Mouse (Mus musculus) limb, embryonic 15.5 days (tissue): ENCODE results near the gene Clcnka. TPM values are rescaled to one million over a fixed set of nuclear protein-coding genes. Genes with fewer than 3 reads are reported as not detected.

Source experiments
- ATAC-seq: fragments of 200-750 bp; cut with Nextera tagmentation; 2 replicates; pipeline ENCODE4 v1.8.0; 2017; ENCODE audit warnings: low read depth, moderate TSS enrichment; ENCODE audit not compliant: insufficient number of reproducible peaks, low FRiP score, low TSS enrichment
- H3K27ac ChIP-seq: fragments of 300-500 bp; sonication (generic); 2 replicates; pipeline ENCODE4 v1.5.1; 2015; ENCODE audit warnings: moderate library complexity, mild to moderate bottlenecking, inconsistent platforms
- H3K27me3 ChIP-seq: fragments of 300-500 bp; sonication (generic); 2 replicates; pipeline ENCODE4 v1.6.1; 2015; ENCODE audit warnings: inconsistent platforms
- H3K36me3 ChIP-seq: fragments of 300-500 bp; sonication (generic); 2 replicates; pipeline ENCODE4 v1.6.1; 2015; ENCODE audit warnings: inconsistent platforms
- H3K4me1 ChIP-seq: fragments of 300-500 bp; sonication (generic); 2 replicates; pipeline ENCODE4 v1.6.1; 2015; ENCODE audit warnings: inconsistent platforms
- H3K4me2 ChIP-seq: fragments of 300-500 bp; sonication (generic); 2 replicates; pipeline ENCODE4 v1.6.1; 2015; ENCODE audit warnings: mild to moderate bottlenecking, inconsistent platforms
- H3K4me3 ChIP-seq: fragments of 300-500 bp; sonication (generic); 2 replicates; pipeline ENCODE4 v1.5.1; 2015; ENCODE audit warnings: mild to moderate bottlenecking, inconsistent platforms
- H3K9ac ChIP-seq: fragments of 300-500 bp; sonication (generic); 2 replicates; pipeline ENCODE4 v1.6.1; 2015; ENCODE audit warnings: inconsistent platforms
- H3K9me3 ChIP-seq: fragments of 300-500 bp; sonication (generic); 2 replicates; pipeline ENCODE4 v1.6.1; 2016; ENCODE audit warnings: inconsistent platforms
- WGBS: fragments of 180-500 bp; shearing (Covaris S2); methylation state at CpG from one replicate; pipeline ENCODE4 v1.1.7; 2015; 5-methylcytosine and 5-hydroxymethylcytosine counted together
- polyA plus RNA-seq: library from polyadenylated mRNA; unstranded; fragments of >200 nt; fragmentation: Nextera tagmentation; extraction: Ambion mirVana; gene quantifications from 2 replicates; pipeline ENCODE4 v1.2.1, GENCODE M21; 2015

The Clcnka gene
- 0.33 and 1.2 TPM in 2 replicates for polyA plus RNA-seq

DNA sequence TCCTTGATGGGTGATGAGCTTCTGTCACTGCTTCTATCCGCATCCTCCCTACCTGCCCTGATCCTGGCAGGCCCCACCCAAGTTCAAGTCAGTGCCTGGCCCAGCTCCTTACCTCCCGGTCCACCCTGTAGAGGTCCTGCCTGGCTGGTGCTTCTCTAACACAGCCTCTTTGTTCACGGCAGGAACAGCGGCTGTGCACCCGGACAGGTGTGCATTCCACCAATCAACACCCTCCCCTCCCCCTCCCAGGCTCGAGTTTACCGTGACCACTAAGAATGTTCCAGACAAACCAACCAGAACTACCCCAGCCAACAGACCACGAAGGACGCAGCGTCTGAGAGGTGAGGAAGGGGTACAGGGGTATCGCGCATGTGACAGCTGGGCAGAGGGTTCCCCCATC is at the start of gene Clcnka:
Clcnka (minus strand) TSS at position 180 of the 400 bp plus-strand sequence.
- WGBS = 45% methylated on average over 12 of the region's 12 CpGs
- H3K4me2 ChIP-seq = no peak within 1 kb of the TSS
- ATAC-seq = no peak
- H3K4me3 ChIP-seq = no peak within 1 kb of the TSS
- no peaks in the 10 kb centered on the region for H3K36me3 ChIP-seq
- no peaks in the 10 kb centered on the region for H3K27me3 ChIP-seq
- peaks cover 16% of the 10 kb centered on the region; the same call in 1 of the 2 replicates for H3K4me1 ChIP-seq
- 0 out of 2 replicates have a peak within 1 kb of the TSS, but pooled peaks have one; percentile 7 for H3K27ac ChIP-seq
- no peak within 1 kb of the TSS for H3K9ac ChIP-seq
- no peaks in the 10 kb centered on the region for H3K9me3 ChIP-seq

DNA sequence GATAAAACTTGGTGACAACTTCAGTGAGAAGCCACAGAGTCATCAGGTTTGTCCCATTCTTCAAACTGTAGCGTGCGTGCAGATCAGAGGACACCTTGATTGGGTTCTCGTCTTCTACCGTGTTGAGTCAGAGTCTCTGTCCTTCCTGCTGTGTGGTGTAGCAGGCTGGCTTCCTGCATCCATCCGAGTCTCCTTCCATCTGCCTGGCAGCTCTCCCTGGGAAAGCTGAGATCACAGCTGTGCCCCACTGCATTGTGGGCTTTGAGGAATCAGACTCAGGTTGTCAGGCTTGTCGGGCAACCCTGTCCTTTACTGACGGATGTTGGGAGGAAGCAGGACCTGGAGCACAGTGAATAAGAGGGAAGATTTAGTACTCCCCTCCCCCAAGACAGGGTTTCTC is 47.7 kb upstream of the Clcnka start:
- H3K27ac ChIP-seq = no peak overlapping the region
- 67% methylated on average over 7 of the region's 7 CpGs for WGBS
- no peaks in the 10 kb centered on the region for H3K9me3 ChIP-seq
- no peak overlapping the region for H3K4me2 ChIP-seq
- H3K9ac ChIP-seq = no peak overlapping the region
- no peaks in the 10 kb centered on the region for H3K27me3 ChIP-seq
- peaks cover 22% of the 10 kb centered on the region for H3K4me1 ChIP-seq
- peaks cover 41% of the 10 kb centered on the region for H3K36me3 ChIP-seq
- no peak overlapping the region for H3K4me3 ChIP-seq
- no peak for ATAC-seq

DNA sequence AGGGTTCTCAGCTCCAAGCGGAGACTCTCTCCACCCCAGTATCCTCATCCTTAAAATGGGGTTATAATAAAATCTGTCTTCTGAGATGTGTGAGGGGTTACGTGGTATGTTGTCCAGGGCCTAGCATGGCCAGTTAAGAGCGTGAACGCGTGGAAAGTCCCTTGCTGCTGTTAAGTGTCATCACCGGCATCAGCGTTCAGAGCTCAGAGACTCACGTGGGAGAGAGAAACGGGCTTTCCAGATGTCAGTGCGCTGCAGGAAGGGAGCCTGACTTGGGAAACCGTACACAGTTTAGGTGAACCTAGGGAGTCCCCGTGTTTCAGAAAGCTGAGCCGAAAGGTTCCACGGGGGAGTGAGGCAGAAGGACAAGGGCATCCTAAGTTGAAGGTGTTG is 46.8 kb upstream of the Clcnka start:
- Histone ChIP-seq H3K9me3 (no peaks in the 10 kb centered on the region), H3K27ac (0 out of 2 replicates have a peak overlapping the region, but pooled peaks have one; percentile 70), H3K27me3 (no peaks in the 10 kb centered on the region), H3K9ac (peak overlapping the region; percentile 91), H3K4me1 (peaks cover 22% of the 10 kb centered on the region), H3K4me3 (peak overlapping the region; percentile 99), H3K4me2 (peak overlapping the region; percentile 86), H3K36me3 (peaks cover 35% of the 10 kb centered on the region)
- WGBS = 9% methylated on average over 14 of the region's 14 CpGs
- ATAC-seq = no peak

DNA sequence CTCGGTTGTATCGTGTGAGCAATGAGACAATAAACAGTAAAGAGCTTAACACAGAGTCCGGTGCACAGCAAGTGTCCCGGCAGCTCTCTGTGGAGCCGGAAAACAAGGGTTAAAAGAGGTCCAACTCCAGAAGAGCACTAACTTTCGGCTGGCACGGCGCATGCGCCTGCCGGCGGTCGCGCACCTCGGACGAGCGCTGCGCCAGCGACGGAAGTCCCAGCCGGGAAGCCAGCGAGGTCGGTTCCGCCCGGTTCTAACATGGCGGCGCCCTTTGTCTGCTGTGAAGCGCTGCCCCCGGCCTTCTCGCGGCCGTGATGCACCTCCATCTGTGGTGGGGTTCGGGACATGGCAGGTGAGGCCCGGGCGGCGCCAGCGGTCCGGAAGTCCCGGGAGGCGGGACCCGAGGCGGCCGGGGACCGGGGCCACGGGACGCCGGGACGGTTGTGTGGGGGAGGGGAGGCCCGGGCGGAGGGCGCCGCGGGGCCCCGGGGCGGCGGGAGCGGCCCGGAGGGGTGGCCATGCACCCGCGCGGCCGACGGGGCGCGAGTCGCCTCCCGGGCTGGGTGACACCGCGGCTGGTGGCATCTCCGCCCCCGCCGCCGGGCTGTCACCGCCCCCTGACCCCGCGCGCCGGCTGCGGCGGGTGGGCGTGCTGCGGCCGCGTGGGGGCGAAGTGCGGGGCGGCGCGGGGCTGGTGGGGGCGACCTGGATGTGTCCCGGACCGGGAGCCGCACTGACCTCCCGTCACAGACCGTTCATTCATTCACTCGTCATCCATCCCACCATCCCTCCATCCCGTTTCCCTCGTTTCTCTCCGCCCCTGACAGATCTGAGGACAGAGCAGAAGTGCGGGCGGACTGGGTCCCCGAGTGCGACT is 46.2 kb upstream of the Clcnka start, which contains the start of gene Zbtb17:
Zbtb17 (plus strand) TSS at position 204 of the 877 bp plus-strand sequence.
- Histone ChIP-seq H3K4me1 (peaks cover 22% of the 10 kb centered on the region), H3K27me3 (no peaks in the 10 kb centered on the region), H3K27ac (peak within 1 kb of the TSS; percentile 70), H3K4me2 (peak within 1 kb of the TSS; percentile 86), H3K4me3 (peak within 1 kb of the TSS; percentile 99), H3K36me3 (peaks cover 29% of the 10 kb centered on the region), H3K9ac (peak within 1 kb of the TSS; percentile 91), H3K9me3 (no peaks in the 10 kb centered on the region)
- peak; percentile 86 for ATAC-seq
- under 1% methylated on average over 96 of the region's 102 CpGs for WGBS

DNA sequence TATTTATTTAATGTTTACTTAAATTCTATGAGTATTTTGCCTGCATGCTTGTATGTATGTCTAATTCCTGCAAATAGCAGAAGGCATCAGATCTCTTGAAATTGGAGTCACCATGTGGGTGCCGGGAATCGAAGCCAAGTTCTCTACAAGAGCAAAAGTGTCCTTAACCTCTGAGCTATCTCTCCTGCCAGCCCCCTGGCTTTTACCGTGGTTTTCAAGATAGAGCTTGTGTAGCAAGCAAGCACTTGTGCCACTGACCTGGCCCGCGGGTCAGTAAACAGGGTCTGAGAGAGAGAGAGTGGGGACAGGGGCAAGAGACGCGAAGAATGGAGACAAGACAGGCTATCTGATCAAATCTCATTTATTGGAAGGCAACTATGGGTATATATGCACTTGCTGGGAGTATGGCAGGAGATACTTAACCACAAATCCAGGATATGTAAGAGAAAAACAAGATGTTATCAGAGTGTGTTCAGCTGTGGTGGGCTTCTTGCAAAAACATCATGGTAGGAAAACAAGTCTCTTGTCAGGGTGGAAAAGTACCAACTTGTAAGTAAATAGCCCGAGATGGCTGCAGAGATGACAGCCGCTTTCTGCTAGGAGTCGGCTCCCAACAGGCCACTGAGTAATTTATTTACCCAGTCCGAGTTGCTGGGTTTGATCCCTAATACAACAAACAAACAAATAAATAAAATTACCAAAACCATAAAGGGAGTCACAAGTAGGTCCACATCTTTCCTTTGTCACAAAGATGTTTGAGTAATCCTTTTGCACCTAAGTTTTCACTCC is 45.3 kb upstream of the Clcnka start:
- H3K36me3 ChIP-seq = peaks cover 20% of the 10 kb centered on the region
- peak overlapping the region; percentile 86 for H3K4me2 ChIP-seq
- peak overlapping the region; percentile 99 for H3K4me3 ChIP-seq
- H3K9ac ChIP-seq = peak overlapping the region; percentile 91; the same call in 1 of the 2 replicates
- no peak for ATAC-seq
- WGBS = 52% methylated on average over 11 of the region's 11 CpGs
- H3K27me3 ChIP-seq = no peaks in the 10 kb centered on the region
- peaks cover 25% of the 10 kb centered on the region for H3K4me1 ChIP-seq
- no peaks in the 10 kb centered on the region for H3K9me3 ChIP-seq
- H3K27ac ChIP-seq = peak overlapping the region; percentile 70; the same call in 1 of the 2 replicates

DNA sequence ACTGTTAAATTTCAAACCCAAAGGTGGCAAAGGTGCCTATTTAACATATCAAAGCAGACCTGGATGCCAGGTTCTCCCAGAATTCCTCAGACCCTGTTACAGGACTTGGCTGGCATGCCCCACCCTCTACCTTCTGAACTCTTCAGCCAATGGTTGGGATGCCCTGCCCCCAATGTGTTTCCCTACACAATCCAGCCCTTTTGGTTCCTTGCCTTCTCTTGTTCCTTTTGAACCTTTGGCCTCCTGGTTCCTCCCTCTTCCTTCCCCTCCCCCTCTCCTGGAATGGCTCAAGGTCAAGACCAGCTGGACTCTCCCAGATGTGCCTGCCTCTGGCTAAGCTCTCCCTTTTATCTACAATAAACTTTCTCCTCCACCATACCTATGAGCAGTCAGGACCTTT is 42.4 kb upstream of the Clcnka start:
- H3K9me3 ChIP-seq = no peaks in the 10 kb centered on the region
- no peak for ATAC-seq

DNA sequence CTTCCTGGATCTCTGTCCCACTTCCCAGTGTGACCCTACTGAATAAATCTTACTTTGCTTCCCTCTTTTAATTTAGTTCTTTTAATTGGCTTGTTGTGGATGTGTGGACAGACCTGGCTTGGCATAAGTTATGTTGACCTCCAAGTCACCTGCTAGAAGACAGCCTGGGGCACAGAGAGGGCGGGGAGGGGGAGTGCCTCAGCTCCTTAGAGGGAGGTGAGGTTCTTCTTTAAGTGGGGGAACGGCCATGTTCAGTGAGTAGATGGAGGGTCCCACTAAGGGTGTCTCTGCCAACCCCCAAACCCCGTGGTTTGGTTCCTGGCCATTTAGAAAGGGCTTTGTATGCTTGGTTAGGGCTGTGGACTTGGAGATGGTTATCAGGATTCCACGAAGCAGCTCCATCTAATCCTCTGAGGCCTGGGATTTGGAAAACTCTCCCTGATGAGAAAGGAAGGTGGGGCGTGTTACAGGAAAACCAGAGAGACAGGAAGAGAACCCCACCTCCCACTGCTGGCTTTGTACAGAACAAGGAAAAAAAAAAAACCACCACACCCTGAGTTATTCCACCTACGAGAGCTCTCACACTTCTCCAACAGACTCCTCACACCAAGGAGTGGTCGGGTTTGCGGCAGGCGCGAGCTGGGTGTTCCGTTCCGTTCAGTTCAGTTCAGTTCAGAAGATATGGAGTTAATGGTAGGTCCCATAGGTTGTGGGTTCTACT is 40.7 kb upstream of the Clcnka start:
- no peaks in the 10 kb centered on the region for H3K9me3 ChIP-seq
- H3K27ac ChIP-seq = no peak overlapping the region
- H3K4me1 ChIP-seq = peaks cover 9% of the 10 kb centered on the region
- H3K4me2 ChIP-seq = no peak overlapping the region
- H3K9ac ChIP-seq = no peak overlapping the region
- no peak overlapping the region for H3K4me3 ChIP-seq
- H3K27me3 ChIP-seq = no peaks in the 10 kb centered on the region
- no peak for ATAC-seq
- WGBS = 74% methylated on average over 12 of the region's 12 CpGs
- H3K36me3 ChIP-seq = no peaks in the 10 kb centered on the region

More for the DNA sequence above, 42.4 kb upstream of the Clcnka start:
- H3K4me2 ChIP-seq = no peak overlapping the region
- H3K36me3 ChIP-seq = no peaks in the 10 kb centered on the region
- H3K4me1 ChIP-seq = peaks cover 17% of the 10 kb centered on the region
- H3K27ac ChIP-seq = no peak overlapping the region
- H3K9ac ChIP-seq = no peak overlapping the region
- no peaks in the 10 kb centered on the region for H3K27me3 ChIP-seq
- H3K4me3 ChIP-seq = no peak overlapping the region

DNA sequence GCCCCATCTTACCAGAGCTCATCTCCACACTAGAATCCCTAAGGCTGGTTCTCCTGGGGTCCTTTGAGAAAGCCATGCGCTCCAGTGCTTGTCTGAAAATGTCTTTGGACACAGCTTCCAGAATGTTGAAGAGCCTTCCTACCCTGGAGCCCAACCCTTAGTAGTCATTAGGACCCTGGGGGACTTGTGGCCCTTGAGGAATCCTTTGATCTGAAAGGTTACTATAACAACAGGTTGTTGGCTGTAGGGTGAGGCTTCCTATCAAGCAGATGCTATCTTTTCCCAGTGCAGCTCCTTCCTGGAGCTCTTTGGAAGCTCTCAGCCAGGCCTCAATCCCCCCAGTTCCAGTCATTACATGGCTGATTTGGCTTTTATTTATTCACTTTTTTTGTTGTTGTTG is 37.5 kb upstream of the Clcnka start, which contains the start of gene Srarp:
Srarp (minus strand) TSS at position 132 of the 400 bp plus-strand sequence.
- no peaks in the 10 kb centered on the region for H3K9me3 ChIP-seq
- H3K4me1 ChIP-seq = 0 out of 2 replicates have a peak, but pooled peaks cover 9% of the 10 kb centered on the region
- WGBS = 80% methylated on average over 1 of the region's 1 CpGs
- H3K27ac ChIP-seq = no peak within 1 kb of the TSS
- H3K4me3 ChIP-seq = no peak within 1 kb of the TSS
- no peak within 1 kb of the TSS for H3K4me2 ChIP-seq
- no peak within 1 kb of the TSS for H3K9ac ChIP-seq
- H3K27me3 ChIP-seq = no peaks in the 10 kb centered on the region
- no peaks in the 10 kb centered on the region for H3K36me3 ChIP-seq
- ATAC-seq = no peak

DNA sequence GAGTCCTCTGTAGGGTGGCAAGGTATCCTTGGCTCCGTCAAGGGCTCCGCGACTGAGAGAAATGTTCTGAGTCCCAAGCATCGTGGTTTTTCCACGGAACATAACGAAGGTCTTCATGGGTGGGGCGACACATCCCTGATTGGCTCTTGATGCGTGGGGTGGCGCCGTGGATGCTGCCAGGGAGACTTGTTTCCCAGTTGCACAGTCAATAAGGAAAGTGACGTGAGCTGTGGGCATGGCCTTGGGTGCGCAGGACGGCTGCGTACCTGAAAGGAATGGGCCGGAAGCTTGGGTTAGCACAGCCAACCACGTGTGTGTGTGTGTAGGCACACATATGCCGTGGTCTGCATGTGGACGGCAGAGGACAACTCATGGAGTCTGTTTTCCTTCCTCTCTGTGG is 34.7 kb upstream of the Clcnka start:
- 0 out of 2 replicates have a peak, but pooled peaks cover 6% of the 10 kb centered on the region for H3K4me1 ChIP-seq
- no peak for ATAC-seq
- H3K27me3 ChIP-seq = no peaks in the 10 kb centered on the region
- H3K9me3 ChIP-seq = no peaks in the 10 kb centered on the region
- H3K4me3 ChIP-seq = no peak overlapping the region
- H3K27ac ChIP-seq = no peak overlapping the region
- no peak overlapping the region for H3K4me2 ChIP-seq
- no peaks in the 10 kb centered on the region for H3K36me3 ChIP-seq
- H3K9ac ChIP-seq = no peak overlapping the region
- 80% methylated on average over 18 of the region's 18 CpGs for WGBS

DNA sequence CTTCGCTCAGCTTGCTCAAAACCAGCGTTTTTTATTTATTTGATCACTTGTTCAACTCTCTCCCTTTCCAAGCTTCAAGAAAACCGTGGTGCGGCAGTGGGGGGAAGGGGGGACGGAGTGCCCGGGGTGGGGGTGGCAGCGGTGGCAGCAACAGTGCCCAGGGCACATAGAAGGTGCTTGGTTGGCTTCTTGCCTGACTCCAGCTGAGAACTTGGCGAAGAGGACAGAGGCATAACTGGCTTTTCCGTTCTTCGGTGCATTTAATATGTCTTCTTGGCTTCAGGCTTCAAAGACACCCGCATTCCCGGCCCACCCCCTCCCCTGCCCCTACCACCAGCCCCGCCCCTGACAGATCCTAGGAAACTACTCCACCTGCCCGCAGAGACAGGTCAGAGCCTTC is 34.1 kb upstream of the Clcnka start:
- H3K27me3 ChIP-seq = no peaks in the 10 kb centered on the region
- 49% methylated on average over 14 of the region's 14 CpGs for WGBS
- no peak overlapping the region for H3K9ac ChIP-seq
- ATAC-seq = no peak
- 0 out of 2 replicates have a peak, but pooled peaks cover 6% of the 10 kb centered on the region for H3K4me1 ChIP-seq
- H3K9me3 ChIP-seq = no peaks in the 10 kb centered on the region
- H3K27ac ChIP-seq = no peak overlapping the region
- no peak overlapping the region for H3K4me2 ChIP-seq
- no peak overlapping the region for H3K4me3 ChIP-seq
- no peaks in the 10 kb centered on the region for H3K36me3 ChIP-seq

DNA sequence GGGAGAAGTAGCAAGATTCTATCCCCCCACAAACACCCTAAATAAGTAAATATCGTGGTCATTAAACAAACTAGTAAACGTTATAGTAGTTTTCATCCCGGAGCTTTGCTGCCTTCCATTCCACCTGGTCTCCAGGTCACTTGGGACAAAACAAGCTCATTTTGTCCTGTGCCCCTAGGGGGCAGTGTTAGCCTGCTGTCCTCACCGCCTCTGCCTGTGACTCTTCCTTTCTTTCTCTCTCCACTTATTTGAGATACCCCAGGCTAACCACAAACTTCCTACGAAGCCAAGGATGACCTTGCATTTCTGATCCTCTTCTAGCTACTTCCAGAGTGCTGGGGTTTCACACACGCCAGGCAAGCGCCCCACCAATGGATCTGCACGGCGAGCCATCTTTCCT is 32.5 kb upstream of the Clcnka start:
- WGBS = 40% methylated on average over 9 of the region's 9 CpGs
- no peaks in the 10 kb centered on the region for H3K27me3 ChIP-seq
- H3K4me1 ChIP-seq = peaks cover 11% of the 10 kb centered on the region
- no peak for ATAC-seq
- no peak overlapping the region for H3K4me3 ChIP-seq
- H3K4me2 ChIP-seq = no peak overlapping the region
- no peaks in the 10 kb centered on the region for H3K9me3 ChIP-seq
- H3K36me3 ChIP-seq = no peaks in the 10 kb centered on the region
- no peak overlapping the region for H3K9ac ChIP-seq
- H3K27ac ChIP-seq = no peak overlapping the region
